Mouse (Mus musculus): Measurements from ENCODE around the gene Atg9b.

GRCm38 (mm10) chr5:24380499-24380898 is 11.4 kb downstream of the Atg9b start:
- no peak for TF ChIP-seq REST (IDR thresholded peaks at IDR 0.05; ENCODE audit: insufficient read depth, insufficient read length)
- TF ChIP-seq POLR2A (IDR thresholded peaks at IDR 0.05; ENCODE audit: insufficient read length, low read depth) = no peak
